Mouse (Mus musculus) embryo, embryonic 10.5 days (tissue): ENCODE measurements around the gene Kalrn.
A peak's percentile ranks its signal among the peaks of the same experiment; 100 is the strongest.

Source experiments
- DNase-seq: peaks from one replicate; pipeline ENCODE4 v3.0.0-alpha.2; 2015; ENCODE audit warnings: low spot score

Gene Kalrn

GRCm38 (mm10) chr16:34192959-34193842 is 380.1 kb downstream of the Kalrn start:
- peak; percentile 77 for DNase-seq

GRCm38 (mm10) chr16:34184721-34185120 is 388.6 kb downstream of the Kalrn start:
- DNase-seq = no peak

- no peak for DNase-seq
Measured at GRCm38 (mm10) chr16:34183186-34183585, 390.1 kb downstream of the Kalrn start.

GRCm38 (mm10) chr16:34175625-34176024 is 397.7 kb downstream of the Kalrn start:
- no peak for DNase-seq

- no peak for DNase-seq
Measured at GRCm38 (mm10) chr16:34172572-34173181, 400.7 kb downstream of the Kalrn start.

GRCm38 (mm10) chr16:34167042-34167441 is 406.3 kb downstream of the Kalrn start:
- DNase-seq = no peak

GRCm38 (mm10) chr16:34163086-34163485 is 410.2 kb downstream of the Kalrn start:
- DNase-seq = no peak

- DNase-seq = no peak
Measured at GRCm38 (mm10) chr16:34159576-34159975, 413.8 kb downstream of the Kalrn start.

- DNase-seq = no peak
Measured at GRCm38 (mm10) chr16:34157386-34158135, 415.8 kb downstream of the Kalrn start.

- no peak for DNase-seq
Measured at GRCm38 (mm10) chr16:34155696-34156095, 417.6 kb downstream of the Kalrn start.

GRCm38 (mm10) chr16:34154903-34155302 is 418.4 kb downstream of the Kalrn start:
- no peak for DNase-seq

- DNase-seq = peak; percentile 2
Measured at GRCm38 (mm10) chr16:34151528-34152071, 421.7 kb downstream of the Kalrn start.

- DNase-seq = no peak
Measured at GRCm38 (mm10) chr16:34141670-34142069, 431.7 kb downstream of the Kalrn start.

- DNase-seq = no peak
Measured at GRCm38 (mm10) chr16:34135074-34135473, 438.3 kb downstream of the Kalrn start.

- no peak for DNase-seq
Measured at GRCm38 (mm10) chr16:34134628-34135027, 438.7 kb downstream of the Kalrn start.

GRCm38 (mm10) chr16:34125595-34125994 is 447.7 kb downstream of the Kalrn start:
- peak; percentile 80 for DNase-seq

- no peak for DNase-seq
Measured at GRCm38 (mm10) chr16:34122486-34122885, 450.8 kb downstream of the Kalrn start.

GRCm38 (mm10) chr16:34121288-34121687 is 452.0 kb downstream of the Kalrn start:
- no peak for DNase-seq

GRCm38 (mm10) chr16:34120801-34121201 is 452.5 kb downstream of the Kalrn start:
- no peak for DNase-seq

- no peak for DNase-seq
Measured at GRCm38 (mm10) chr16:34119844-34120243, 453.5 kb downstream of the Kalrn start.

GRCm38 (mm10) chr16:34119370-34119769 is 454.0 kb downstream of the Kalrn start:
- DNase-seq = peak; percentile 59

GRCm38 (mm10) chr16:34114665-34115064 is 458.7 kb downstream of the Kalrn start:
- DNase-seq = peak; percentile 91
